Mouse (Mus musculus): ENCODE data around the gene Farp2. TPM values are rescaled to one million over a fixed set of nuclear protein-coding genes. Genes with fewer than 3 reads are reported as not detected.

Farp2 gene
- polyA plus RNA-seq, 1 experiment: 4.7 TPM

GRCm38 (mm10) chr1:93669941-93670340 is 158.1 kb downstream of the Farp2 start:
- DNase-seq: no peak
- no peak for TF ChIP-seq POLR2A (IDR thresholded peaks at IDR 0.05; ENCODE audit: borderline replicate concordance, extremely low read depth, low read depth, low read length)
- TF ChIP-seq CTCF (IDR thresholded peaks at IDR 0.05; ENCODE audit: insufficient read depth, low read length): no peak
- no peak overlapping the region for H3K4me3 ChIP-seq (replicated peaks; ENCODE audit: extremely low read depth, low read depth, low read length)
- no peaks in the 10 kb centered on the region for H3K4me1 ChIP-seq (ENCODE audit: control insufficient read depth, insufficient read depth, low read length)

Other genes starting within 250 kb of the Farp2 start
- gene Mterf4, start 206.2 kb upstream of the Farp2 start, polyA plus RNA-seq (2012; rRNA removed): 7.4 and 9.8 TPM in 2 replicates
- gene Ppp1r7, start 169.2 kb upstream of the Farp2 start, polyA plus RNA-seq (2012; rRNA removed): 3.0 and 4.2 TPM in 2 replicates
- 0.69 and 0.86 TPM in 2 replicates for gene Pask, start 168.6 kb upstream of the Farp2 start, polyA plus RNA-seq (2012; rRNA removed)
- gene Ano7, start 138.1 kb upstream of the Farp2 start, polyA plus RNA-seq (2012; rRNA removed): 0.59 and 0.69 TPM in 2 replicates
- gene Hdlbp, start 33.3 kb upstream of the Farp2 start, polyA plus RNA-seq (2012; rRNA removed): 52.2 and 61.2 TPM in 2 replicates
- gene Stk25, start 146.6 kb downstream of the Farp2 start, polyA plus RNA-seq (2012; rRNA removed): 88.6 and 141 TPM in 2 replicates
- gene Bok, start 173.6 kb downstream of the Farp2 start, polyA plus RNA-seq (2012; rRNA removed): 32.5 and 41.7 TPM in 2 replicates
- gene Atg4b, start 239.4 kb downstream of the Farp2 start, polyA plus RNA-seq (2012; rRNA removed): 38.6 and 50.6 TPM in 2 replicates
- gene Thap4, start 242.8 kb downstream of the Farp2 start, polyA plus RNA-seq (2012; rRNA removed): 28.5 and 29.3 TPM in 2 replicates